Mouse (Mus musculus): Measurements from ENCODE around the gene 4933402E13Rik. TPM values are rescaled to one million over a fixed set of nuclear protein-coding genes. Genes with fewer than 3 reads are reported as not detected.

Gene 4933402E13Rik
- total RNA-seq (2021) = not detected

DNA sequence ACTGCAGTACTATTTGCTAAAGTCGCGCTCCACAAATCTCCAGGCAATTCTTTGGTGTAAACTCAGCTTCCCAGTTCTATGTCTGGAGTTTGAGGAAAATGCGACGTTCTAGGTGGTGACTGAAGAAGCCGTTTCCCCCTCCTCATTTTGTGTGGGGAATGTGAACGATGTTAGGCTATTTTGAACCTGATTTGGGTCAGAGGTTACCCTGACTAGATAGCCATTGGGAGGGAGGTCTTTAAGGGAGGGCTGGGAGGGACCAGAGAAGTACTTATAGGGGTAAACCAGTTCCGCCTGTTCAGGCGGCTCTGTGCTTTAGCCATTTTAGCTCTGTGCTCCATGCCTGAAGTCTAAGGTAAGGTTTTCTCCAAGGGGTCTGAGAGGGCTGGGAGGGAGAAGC is at the start of gene 4933402E13Rik:
4933402E13Rik (plus strand) TSS at position 301 of the 400 bp plus-strand sequence.
- no peak for DNase-seq
- intact Hi-C loops (cut with DNase I) = no loop called here

Other genes starting within 250 kb of the 4933402E13Rik start
- not detected for gene 4931400O07Rik, start 184.5 kb downstream of the 4933402E13Rik start, total RNA-seq (2021)

All from heart, postnatal 36 days (tissue).